Mouse (Mus musculus) liver, postnatal 0 days (tissue): ENCODE data around the gene Gm8159. TPM values are rescaled to one million over a fixed set of nuclear protein-coding genes. Genes with fewer than 3 reads are reported as not detected.
"Not testable (repeated sequence)": the region's sequence is repeated elsewhere in the genome, so short reads cannot be mapped to it uniquely, and the experiment has no call there.

Experiments
- ATAC-seq: fragments of 200-750 bp; cut with Nextera tagmentation; 2 replicates; pipeline ENCODE4 v1.8.0; 2017; ENCODE audit warnings: mild to moderate bottlenecking, moderate library complexity
- DNase-seq: peaks from one replicate; pipeline ENCODE4 v3.0.0-alpha.2; 2016
- H3K27ac ChIP-seq: fragments of 300-500 bp; sonication (generic); 2 replicates; pipeline ENCODE4 v1.5.1; 2014; ENCODE audit warnings: antibody characterized with exemption, moderate library complexity, mild to moderate bottlenecking, low read depth
- H3K27me3 ChIP-seq: fragments of 300-500 bp; sonication (generic); 2 replicates; pipeline ENCODE4 v1.6.1; 2014; ENCODE audit warnings: low read length, control low read depth, mixed read lengths; ENCODE audit not compliant: insufficient read depth
- H3K36me3 ChIP-seq: fragments of 300-500 bp; sonication (generic); replicated peaks from 2 replicates; pipeline ENCODE4 v1.6.1; 2014; ENCODE audit warnings: mild to moderate bottlenecking, control low read depth, low read length, moderate library complexity, mixed read lengths; ENCODE audit not compliant: insufficient read depth
- H3K4me1 ChIP-seq: fragments of 300-500 bp; sonication (generic); 2 replicates; pipeline ENCODE4 v1.6.1; 2014; ENCODE audit warnings: antibody characterized with exemption, mild to moderate bottlenecking, control low read depth; ENCODE audit not compliant: insufficient read depth
- H3K4me2 ChIP-seq: fragments of 300-500 bp; sonication (generic); 2 replicates; pipeline ENCODE4 v1.6.1; 2014; ENCODE audit warnings: low read depth, mild to moderate bottlenecking, low read length, moderate library complexity, mixed read lengths
- H3K4me3 ChIP-seq: fragments of 300-500 bp; sonication (generic); 2 replicates; pipeline ENCODE4 v1.5.1; 2014; ENCODE audit warnings: low read depth, low read length
- H3K9ac ChIP-seq: fragments of 300-500 bp; sonication (generic); replicated peaks from 2 replicates; pipeline ENCODE4 v1.6.1; 2014; ENCODE audit warnings: mild to moderate bottlenecking, moderate library complexity
- H3K9me3 ChIP-seq: fragments of 300-500 bp; sonication (generic); 2 replicates; pipeline ENCODE4 v1.6.1; 2016; ENCODE audit warnings: mild to moderate bottlenecking, control low read depth, low read length, mixed read lengths
- CTCF ChIP-seq: sonication (generic); IDR thresholded peaks from 2 replicates; pipeline ENCODE4 v1.5.1; 2016; ENCODE audit warnings: antibody characterized with exemption, low read depth
- WGBS: fragments of 180-500 bp; shearing (Covaris S2); extraction: QIAGEN DNeasy Blood & Tissue Kit; methylation state at CpG from one replicate; pipeline ENCODE4 v1.1.7; 2014; ENCODE audit not compliant: insufficient replicate concordance; 5-methylcytosine and 5-hydroxymethylcytosine counted together
- polyA plus RNA-seq: library from polyadenylated mRNA; unstranded; fragments of >200 nt; fragmentation: Nextera tagmentation; extraction: Ambion mirVana; gene quantifications from 2 replicates; pipeline ENCODE4 v1.2.1, GENCODE M21; 2015

Gm8159 gene
- polyA plus RNA-seq: not detected in 2 replicates

DNA sequence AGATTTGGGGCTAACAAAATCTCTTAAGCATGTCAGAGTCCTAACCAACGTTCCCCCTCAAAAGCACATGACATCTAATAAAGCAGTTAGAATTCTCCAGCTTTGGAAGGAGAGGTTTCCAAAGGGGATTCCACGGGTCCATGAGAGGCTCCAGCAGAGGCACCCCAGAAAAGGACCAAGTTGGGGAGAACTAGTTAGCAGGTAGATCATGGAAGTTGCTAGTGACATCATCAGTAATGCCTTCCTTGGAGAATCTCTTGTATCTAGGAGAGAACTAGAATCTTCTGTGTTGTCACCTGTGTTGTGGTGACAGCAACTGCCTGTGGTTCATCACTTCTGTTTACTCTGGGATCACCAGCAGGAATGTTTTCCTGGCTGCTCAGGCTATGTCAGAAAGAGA is at the start of gene Gm8159:
Gm8159 (plus strand) TSS at position 301 of the 400 bp plus-strand sequence.
- H3K27me3 ChIP-seq, H3K9ac ChIP-seq, DNase-seq, H3K36me3 ChIP-seq, H3K4me3 ChIP-seq, H3K4me1 ChIP-seq, H3K27ac ChIP-seq, H3K9me3 ChIP-seq, ATAC-seq, H3K4me2 ChIP-seq: not testable (repeated sequence)
- WGBS: no CpG with 5 or more reads among the region's 2 CpGs

DNA sequence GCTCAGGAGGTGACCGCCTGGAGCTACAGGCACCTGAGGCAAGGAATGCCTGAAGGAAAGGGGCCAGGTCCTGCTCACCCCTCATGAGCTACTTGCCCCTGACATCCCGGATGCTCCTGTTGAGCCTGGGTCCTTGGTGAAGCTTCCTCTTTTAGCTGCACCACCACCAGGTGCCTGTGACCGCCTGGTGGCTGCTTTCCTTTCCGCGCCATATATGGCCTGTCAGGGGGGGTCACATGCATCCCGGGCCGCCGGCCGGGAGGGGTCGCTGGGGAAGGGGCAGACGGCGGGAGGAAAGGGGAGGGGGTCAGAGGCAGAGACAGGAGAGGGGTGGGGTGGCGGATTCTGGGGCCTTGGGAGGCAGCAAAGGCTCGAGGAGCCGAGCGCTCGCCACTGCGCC is 17.2 kb downstream of the Gm8159 start:
- not testable (repeated sequence) for H3K27ac ChIP-seq, H3K36me3 ChIP-seq, H3K4me1 ChIP-seq, ATAC-seq, H3K9ac ChIP-seq, H3K4me2 ChIP-seq, H3K27me3 ChIP-seq, H3K4me3 ChIP-seq, H3K9me3 ChIP-seq, DNase-seq
- 4% methylated on average over 14 of the region's 18 CpGs for WGBS

DNA sequence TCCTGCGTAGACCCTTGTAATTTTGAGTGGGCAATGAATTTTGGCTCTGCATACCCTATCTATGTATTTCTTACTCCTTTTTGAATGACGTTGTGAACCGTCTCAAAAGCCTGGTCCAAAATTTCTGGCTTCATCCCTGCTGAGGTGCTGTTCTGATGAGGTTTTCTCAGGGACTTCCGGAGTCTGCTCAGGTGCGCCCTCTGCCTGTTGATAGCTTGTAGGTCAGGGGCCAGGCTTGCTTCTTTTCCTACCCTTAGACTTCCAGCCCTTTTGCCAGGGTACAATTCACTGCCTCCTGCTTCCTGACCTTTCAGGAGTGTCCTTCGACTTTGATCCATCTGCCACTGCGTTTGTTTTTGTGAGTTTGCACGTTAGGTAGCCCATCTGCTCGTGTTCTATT is 18.2 kb downstream of the Gm8159 start:
- not testable (repeated sequence) for H3K27me3 ChIP-seq, H3K27ac ChIP-seq, H3K4me1 ChIP-seq, H3K4me2 ChIP-seq, H3K36me3 ChIP-seq, H3K9ac ChIP-seq, ATAC-seq, H3K4me3 ChIP-seq, DNase-seq, H3K9me3 ChIP-seq
- peak; percentile 9; the same call in 1 of the 2 replicates for TF ChIP-seq CTCF
- 4% methylated on average over 2 of the region's 9 CpGs for WGBS

DNA sequence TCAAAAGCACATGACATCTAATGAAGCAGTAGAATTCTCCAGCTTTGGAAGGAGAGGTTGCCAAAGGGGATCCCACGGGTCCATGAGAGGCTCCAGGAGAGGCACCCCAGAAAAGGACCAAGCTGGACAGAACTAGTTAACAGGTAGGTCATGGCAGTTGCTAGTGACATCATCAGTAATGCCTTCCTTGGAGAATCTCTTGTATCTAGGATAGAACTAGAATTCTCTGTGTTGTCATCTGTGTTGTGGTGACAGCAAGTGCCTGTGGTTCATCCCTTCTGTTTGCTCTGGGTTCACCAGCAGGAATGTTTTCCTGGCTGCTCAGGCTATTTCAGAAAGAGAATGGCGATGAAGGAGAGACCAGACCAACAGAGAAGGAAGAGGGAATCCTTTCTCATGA is 31.7 kb downstream of the Gm8159 start, which contains the start of gene Gm3239:
Gm3239 (plus strand) TSS at position 301 of the 400 bp plus-strand sequence.
- not testable (repeated sequence) for H3K9ac ChIP-seq, H3K9me3 ChIP-seq, H3K4me1 ChIP-seq, H3K4me2 ChIP-seq, H3K36me3 ChIP-seq, DNase-seq, ATAC-seq, H3K4me3 ChIP-seq, H3K27me3 ChIP-seq, H3K27ac ChIP-seq
- WGBS: no CpG with 5 or more reads among the region's 2 CpGs

Other genes with a start within 250 kb of the Gm8159 start
- gene Gm3159, start 234.8 kb upstream of the Gm8159 start, polyA plus RNA-seq: not detected in 2 replicates
- gene Gm3164, start 216.9 kb upstream of the Gm8159 start, polyA plus RNA-seq: not detected in 2 replicates
- not detected in 2 replicates for gene Gm3173, start 201.4 kb upstream of the Gm8159 start, polyA plus RNA-seq
- gene Gm3182, start 150.6 kb upstream of the Gm8159 start, polyA plus RNA-seq: not detected in 2 replicates
- gene Gm3047, start 76.9 kb upstream of the Gm8159 start, polyA plus RNA-seq: not detected in 2 replicates
- gene Gm3239, start 31.8 kb downstream of the Gm8159 start, polyA plus RNA-seq: not detected in 2 replicates
- not detected in 2 replicates for gene Gm7876, start 76.9 kb downstream of the Gm8159 start, polyA plus RNA-seq
- gene Gm3252, start 94.4 kb downstream of the Gm8159 start, polyA plus RNA-seq: not detected in 2 replicates
- gene Gm9602, start 144.0 kb downstream of the Gm8159 start, polyA plus RNA-seq: not detected in 2 replicates
- gene Gm3269, start 205.8 kb downstream of the Gm8159 start, polyA plus RNA-seq: not detected in 2 replicates
- not detected in 2 replicates for gene Gm3264, start 223.2 kb downstream of the Gm8159 start, polyA plus RNA-seq